Mouse (Mus musculus): ENCODE measurements around the gene Ina.

GRCm38 (mm10) chr19:46989479-46990152 is 24.9 kb upstream of the Ina start:
- no peak for TF ChIP-seq CTCF (IDR thresholded peaks at IDR 0.05; ENCODE audit: borderline replicate concordance, extremely low read depth, insufficient read depth, insufficient read length)
- no peak for TF ChIP-seq POLR2A (IDR thresholded peaks at IDR 0.05; ENCODE audit: borderline replicate concordance, extremely low read depth, insufficient read depth, insufficient read length, poor library complexity, severe bottlenecking)

Measured in brain, embryonic 14.5 days (tissue).